Mouse (Mus musculus) intestine, embryonic 15.5 days (tissue): ENCODE measurements around the gene Ss18l2. TPM values are rescaled to one million over a fixed set of nuclear protein-coding genes. Genes with fewer than 3 reads are reported as not detected.

Experiments used
- ATAC-seq: fragments of 200-750 bp; cut with Nextera tagmentation; 2 replicates; pipeline ENCODE4 v1.8.0; 2017; ENCODE audit warnings: moderate TSS enrichment, moderate library complexity
- H3K27ac ChIP-seq: fragments of 300-500 bp; sonication (generic); 2 replicates; pipeline ENCODE4 v1.5.1; 2015; ENCODE audit warnings: mild to moderate bottlenecking, inconsistent platforms
- H3K27me3 ChIP-seq: fragments of 300-500 bp; sonication (generic); replicated peaks from 2 replicates; pipeline ENCODE4 v1.6.1; 2015; ENCODE audit warnings: inconsistent platforms
- H3K36me3 ChIP-seq: fragments of 300-500 bp; sonication (generic); 2 replicates; pipeline ENCODE4 v1.6.1; 2015; ENCODE audit warnings: inconsistent platforms
- H3K4me1 ChIP-seq: fragments of 300-500 bp; sonication (generic); replicated peaks from 2 replicates; pipeline ENCODE4 v1.6.1; 2015; ENCODE audit warnings: inconsistent platforms
- H3K4me2 ChIP-seq: fragments of 300-500 bp; sonication (generic); replicated peaks from 2 replicates; pipeline ENCODE4 v1.6.1; 2015; ENCODE audit warnings: mild to moderate bottlenecking, inconsistent platforms
- H3K4me3 ChIP-seq: fragments of 300-500 bp; sonication (generic); replicated peaks from 2 replicates; pipeline ENCODE4 v1.5.1; 2015; ENCODE audit warnings: inconsistent platforms
- H3K9ac ChIP-seq: fragments of 300-500 bp; sonication (generic); 2 replicates; pipeline ENCODE4 v1.6.1; 2015; ENCODE audit warnings: inconsistent platforms
- H3K9me3 ChIP-seq: fragments of 300-500 bp; sonication (generic); 2 replicates; pipeline ENCODE4 v1.6.1; 2016; ENCODE audit warnings: inconsistent platforms
- WGBS: fragments of 180-500 bp; shearing (Covaris S2); methylation state at CpG from one replicate; pipeline ENCODE4 v1.1.7; 2015; 5-methylcytosine and 5-hydroxymethylcytosine counted together
- polyA plus RNA-seq: library from polyadenylated mRNA; unstranded; fragments of >200 nt; fragmentation: Nextera tagmentation; extraction: Ambion mirVana; gene quantifications from 2 replicates; pipeline ENCODE4 v1.2.1, GENCODE M21; 2015

The Ss18l2 gene
- polyA plus RNA-seq, 1 experiment from 2014 or later: 141 TPM

DNA sequence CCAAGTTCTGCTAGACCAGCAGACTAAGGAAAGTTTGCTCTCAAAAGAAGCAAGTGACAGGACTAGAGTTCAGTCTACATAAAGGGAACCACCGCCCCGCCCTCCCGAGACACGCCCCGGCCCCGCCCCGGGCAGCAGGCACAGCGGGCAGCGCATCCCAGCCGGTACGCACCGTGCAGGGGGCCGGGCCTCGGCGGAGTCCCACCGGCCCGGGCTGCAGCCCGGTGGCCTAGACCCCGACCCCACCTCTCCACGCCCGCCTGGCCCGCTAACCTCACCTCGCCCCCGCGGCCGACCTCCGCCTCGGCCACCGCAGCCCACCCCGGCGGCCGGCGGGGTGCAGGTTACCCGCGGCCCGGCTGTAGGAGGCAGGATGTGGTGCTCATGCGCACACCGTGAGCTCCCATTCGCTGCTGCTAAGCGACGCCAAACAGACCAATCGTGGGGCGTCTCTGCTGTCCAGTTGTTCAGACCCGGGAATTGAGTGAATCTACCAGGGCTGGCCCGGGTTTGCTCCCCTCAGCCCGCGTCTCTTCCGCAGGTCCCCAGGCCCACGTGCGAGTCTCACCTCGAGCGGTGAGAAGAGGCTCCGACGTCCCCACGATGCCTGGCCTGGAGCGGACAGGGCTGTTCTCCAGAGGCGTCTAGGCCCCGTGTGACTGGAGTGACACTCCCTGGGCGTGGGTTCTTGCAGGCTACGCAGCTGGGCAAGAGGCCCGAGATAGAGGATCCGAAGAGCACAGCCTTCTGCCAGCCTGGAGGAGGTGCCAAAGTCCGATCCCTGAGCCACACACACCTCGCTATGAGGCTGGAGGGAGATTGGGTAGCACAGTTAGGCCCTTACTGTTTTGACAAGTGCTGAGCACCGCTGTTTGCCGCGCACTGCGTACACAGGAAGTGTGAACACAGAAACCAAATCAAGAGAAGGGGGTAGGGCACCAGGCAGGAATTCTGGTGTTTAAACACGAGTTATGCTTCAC is 5.2 kb upstream of the Ss18l2 start, which contains the start of gene Sec22c:
Gene Sec22c (minus strand): TSS at position 845 of the 980 bp plus-strand sequence.
- ATAC-seq: peak; percentile 99

DNA sequence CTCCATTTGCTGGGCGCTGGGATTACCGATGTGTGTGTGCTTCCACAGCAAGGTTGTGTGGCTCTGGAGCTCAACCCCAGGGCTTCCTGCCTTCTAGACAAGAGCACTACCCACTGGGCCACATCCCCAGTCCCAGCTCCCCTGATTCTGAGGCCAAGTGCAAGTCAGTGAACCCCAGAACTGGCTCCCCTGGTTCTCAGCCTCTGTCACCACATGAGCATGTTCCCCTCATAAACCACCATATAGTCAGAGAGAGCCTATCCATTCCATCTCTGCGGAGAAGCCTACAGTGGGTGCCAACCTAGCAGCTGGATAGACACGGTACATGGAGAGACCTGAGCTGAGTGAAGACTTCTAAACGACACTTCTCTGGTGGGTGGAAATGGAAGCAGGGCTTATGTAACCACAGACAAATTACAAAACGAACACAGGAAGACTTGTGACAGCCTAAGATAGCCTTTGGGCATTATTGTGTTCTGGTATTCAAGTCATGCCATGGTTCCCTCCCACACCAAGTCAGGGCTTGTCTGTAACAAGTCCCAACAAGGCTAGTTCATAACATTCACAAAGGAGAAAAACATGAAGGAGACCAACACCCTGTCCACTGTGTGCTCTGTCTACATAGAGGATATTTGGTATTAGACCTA is 4.0 kb upstream of the Ss18l2 start:
- ATAC-seq: no peak
- H3K36me3 ChIP-seq: no peaks in the 10 kb centered on the region
- 79% methylated on average over 6 of the region's 6 CpGs for WGBS
- H3K27ac ChIP-seq: peak overlapping the region; percentile 91; the same call in 1 of the 2 replicates
- H3K9me3 ChIP-seq: no peaks in the 10 kb centered on the region
- H3K27me3 ChIP-seq: no peaks in the 10 kb centered on the region
- H3K4me3 ChIP-seq: no peak overlapping the region
- H3K9ac ChIP-seq: no peak overlapping the region
- H3K4me2 ChIP-seq: no peak overlapping the region; the same call in 1 of the 2 replicates
- H3K4me1 ChIP-seq: peaks cover 20% of the 10 kb centered on the region

More for the DNA sequence above, 5.2 kb upstream of the Ss18l2 start, which contains the start of gene Sec22c:
- peak within 1 kb of the TSS; percentile 91 for H3K27ac ChIP-seq
- H3K9ac ChIP-seq: peak within 1 kb of the TSS; percentile 70
- WGBS: under 1% methylated on average over 66 of the region's 69 CpGs
- H3K4me2 ChIP-seq: peak within 1 kb of the TSS; percentile 92
- no peaks in the 10 kb centered on the region for H3K27me3 ChIP-seq
- H3K4me1 ChIP-seq: peaks cover 20% of the 10 kb centered on the region
- no peaks in the 10 kb centered on the region for H3K9me3 ChIP-seq
- H3K36me3 ChIP-seq: no peaks in the 10 kb centered on the region
- peak within 1 kb of the TSS; percentile 86 for H3K4me3 ChIP-seq

DNA sequence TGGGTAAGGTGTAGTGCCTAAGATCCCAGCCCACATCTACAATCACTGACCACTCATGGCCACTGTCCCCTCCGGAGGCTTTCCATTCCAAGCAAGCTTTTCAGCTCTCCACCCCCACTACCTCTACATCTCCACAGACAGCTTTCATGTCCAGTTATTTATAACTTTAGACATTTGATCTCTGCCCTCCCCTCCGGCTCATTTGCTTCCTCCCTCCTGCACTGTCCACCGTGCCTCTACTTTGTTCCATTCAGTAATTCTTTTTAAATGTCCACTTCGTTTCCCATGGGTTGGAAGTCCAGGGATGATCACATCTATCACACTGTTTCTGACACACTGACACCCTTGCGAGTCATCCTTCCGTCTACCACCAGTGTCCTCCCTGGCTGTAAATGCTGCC is 2.3 kb upstream of the Ss18l2 start:
- no peak overlapping the region for H3K4me3 ChIP-seq
- no peak overlapping the region for H3K27ac ChIP-seq
- H3K4me2 ChIP-seq: no peak overlapping the region
- no peaks in the 10 kb centered on the region for H3K36me3 ChIP-seq
- H3K9me3 ChIP-seq: no peaks in the 10 kb centered on the region
- H3K4me1 ChIP-seq: peaks cover 20% of the 10 kb centered on the region
- no peak for ATAC-seq
- no peak overlapping the region for H3K9ac ChIP-seq
- no peaks in the 10 kb centered on the region for H3K27me3 ChIP-seq
- WGBS: 62% methylated on average over 6 of the region's 6 CpGs

DNA sequence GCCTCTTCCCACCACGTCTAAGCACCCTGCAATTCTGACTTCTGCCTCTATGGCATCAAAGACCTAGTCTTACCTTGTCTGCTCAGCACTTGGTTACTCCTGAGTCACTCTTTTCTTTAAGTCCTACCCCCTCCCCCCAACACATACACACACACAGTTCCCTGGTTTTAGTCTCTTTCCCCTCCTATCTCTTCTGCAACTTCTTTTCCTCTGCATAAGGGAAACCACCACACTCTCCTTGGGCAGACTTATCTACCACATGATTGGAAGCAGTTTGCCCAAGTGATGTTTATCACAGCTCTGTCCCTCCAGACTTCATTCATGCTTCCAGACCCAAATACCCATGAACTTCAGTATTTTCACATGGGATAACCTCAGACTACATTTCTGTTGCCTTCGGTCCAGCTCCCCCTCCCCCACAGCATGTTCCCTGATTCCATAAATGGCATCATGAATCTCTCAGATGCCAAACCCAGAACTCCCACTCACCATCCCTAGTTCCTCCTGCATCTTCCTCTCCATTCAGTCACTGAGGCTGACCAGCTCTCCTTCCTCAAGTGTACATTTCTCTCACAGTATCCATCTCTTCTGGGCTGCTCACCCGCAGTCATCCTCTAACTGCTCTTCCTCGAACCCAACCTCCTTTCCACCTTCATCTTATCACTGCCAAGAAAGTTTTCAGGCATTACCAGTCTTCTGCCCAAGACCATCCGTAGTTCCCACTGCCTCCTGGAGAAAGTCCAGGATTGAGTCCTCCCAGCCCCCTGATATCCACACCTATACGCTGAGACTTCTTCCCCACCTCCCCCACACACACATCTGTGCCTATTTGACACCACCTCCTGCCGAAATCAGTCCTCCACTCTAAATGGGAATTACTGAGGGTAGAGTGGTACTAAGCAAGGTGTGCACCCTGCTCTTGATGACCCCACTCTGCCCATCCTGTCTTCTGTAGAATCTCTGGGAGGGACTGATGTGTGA is 1.3 kb upstream of the Ss18l2 start:
- ATAC-seq: no peak
- H3K4me2 ChIP-seq: no peak overlapping the region
- H3K4me1 ChIP-seq: peaks cover 16% of the 10 kb centered on the region
- WGBS: 67% methylated on average over 7 of the region's 7 CpGs
- H3K36me3 ChIP-seq: 0 out of 2 replicates have a peak, but pooled peaks cover 4% of the 10 kb centered on the region
- H3K9ac ChIP-seq: no peak overlapping the region
- no peak overlapping the region for H3K27ac ChIP-seq
- no peaks in the 10 kb centered on the region for H3K9me3 ChIP-seq
- H3K4me3 ChIP-seq: no peak overlapping the region
- no peaks in the 10 kb centered on the region for H3K27me3 ChIP-seq

DNA sequence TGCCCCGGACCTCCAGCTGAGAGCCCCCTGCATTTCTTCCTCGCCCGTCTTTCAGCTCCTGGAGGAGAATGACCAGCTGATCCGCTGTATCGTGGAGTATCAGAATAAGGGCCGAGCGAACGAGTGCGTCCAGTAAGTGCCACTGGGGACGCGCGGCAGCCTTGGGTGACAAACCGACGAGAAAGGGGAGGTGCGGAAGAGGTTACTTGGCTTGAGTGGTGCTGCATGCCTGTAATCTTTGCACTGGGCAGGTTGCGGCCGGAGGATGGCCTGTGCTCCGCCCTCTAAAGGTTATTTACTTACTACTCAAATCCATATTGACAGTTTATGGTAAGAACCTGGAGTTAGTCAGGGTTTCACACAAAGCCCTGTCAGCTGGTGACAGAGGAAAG is 451 bp downstream of the Ss18l2 start:
- H3K4me3 ChIP-seq: peak overlapping the region; percentile 82
- under 1% methylated on average over 18 of the region's 18 CpGs for WGBS
- peak; percentile 61 for ATAC-seq
- 0 out of 2 replicates have a peak, but pooled peaks cover 4% of the 10 kb centered on the region for H3K36me3 ChIP-seq
- H3K4me1 ChIP-seq: peaks cover 6% of the 10 kb centered on the region; the same call in 1 of the 2 replicates
- H3K27ac ChIP-seq: peak overlapping the region; percentile 97
- H3K9ac ChIP-seq: peak overlapping the region; percentile 85
- H3K27me3 ChIP-seq: no peaks in the 10 kb centered on the region
- peak overlapping the region; percentile 68 for H3K4me2 ChIP-seq
- H3K9me3 ChIP-seq: no peaks in the 10 kb centered on the region

DNA sequence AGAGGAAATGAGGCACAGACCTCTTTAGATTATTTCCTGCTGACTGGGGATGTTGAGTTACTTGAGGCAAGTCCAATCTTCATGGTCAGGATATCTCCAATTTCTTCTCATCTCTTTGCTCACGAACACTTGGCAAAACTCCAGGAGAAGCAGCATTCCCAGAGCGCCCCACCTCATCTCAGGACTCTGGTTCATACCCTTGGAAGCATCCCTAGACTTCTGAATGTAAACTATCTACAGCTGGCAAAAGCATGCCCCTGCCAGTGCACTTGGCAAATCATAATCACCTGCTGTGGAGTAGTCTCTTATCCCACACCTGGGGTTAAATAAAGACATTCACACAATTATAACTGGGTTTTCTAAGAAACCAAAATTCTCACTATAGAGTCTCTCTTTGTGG is 6.9 kb downstream of the Ss18l2 start:
- WGBS: 86% methylated on average over 2 of the region's 2 CpGs
- no peak overlapping the region for H3K4me3 ChIP-seq
- H3K4me1 ChIP-seq: peaks cover 2% of the 10 kb centered on the region; the same call in 1 of the 2 replicates
- H3K9me3 ChIP-seq: no peaks in the 10 kb centered on the region
- no peak overlapping the region for H3K4me2 ChIP-seq
- ATAC-seq: no peak
- H3K27ac ChIP-seq: no peak overlapping the region
- H3K9ac ChIP-seq: no peak overlapping the region
- no peaks in the 10 kb centered on the region for H3K27me3 ChIP-seq
- H3K36me3 ChIP-seq: 0 out of 2 replicates have a peak, but pooled peaks cover 4% of the 10 kb centered on the region

DNA sequence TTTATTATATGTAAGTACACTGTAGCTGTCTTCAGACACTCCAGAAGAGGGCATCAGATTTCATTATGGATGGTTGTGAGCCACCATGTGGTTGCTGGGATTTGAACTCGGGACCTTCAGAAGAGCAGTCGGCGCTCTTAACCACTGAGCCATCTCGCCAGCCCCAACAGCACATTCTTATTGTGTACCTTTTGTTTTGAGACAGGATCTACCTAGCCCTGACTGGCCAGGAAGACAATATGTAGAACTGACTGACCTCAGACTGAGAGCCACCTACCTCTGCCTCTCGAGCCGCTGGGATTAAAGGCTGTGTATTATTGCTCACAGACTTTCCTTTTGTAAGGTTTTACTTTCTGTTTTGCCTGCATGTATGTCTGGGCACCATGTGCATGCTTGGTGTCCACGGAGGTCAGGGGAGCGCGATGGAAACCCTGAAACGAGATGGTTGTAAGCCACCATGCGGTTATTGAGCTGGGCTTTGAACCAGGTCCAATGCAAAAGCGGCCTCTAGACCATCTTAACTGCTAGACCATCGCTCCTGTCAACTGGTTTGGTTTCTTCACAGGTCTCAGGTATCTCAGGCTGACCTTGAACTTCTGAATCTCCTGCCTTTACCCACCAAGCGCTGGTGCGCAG is 8.1 kb downstream of the Ss18l2 start:
- Histone ChIP-seq H3K27me3 (no peaks in the 10 kb centered on the region), H3K4me2 (peak overlapping the region; percentile 72), H3K9me3 (no peaks in the 10 kb centered on the region), H3K36me3 (0 out of 2 replicates have a peak, but pooled peaks cover under 1% of the 10 kb centered on the region), H3K4me3 (peak overlapping the region; percentile 88), H3K27ac (peak overlapping the region; percentile 95), H3K4me1 (peaks cover 2% of the 10 kb centered on the region; the same call in 1 of the 2 replicates), H3K9ac (peak overlapping the region; percentile 54)
- peak; percentile 16 for ATAC-seq
- 61% methylated on average over 15 of the region's 15 CpGs for WGBS

DNA sequence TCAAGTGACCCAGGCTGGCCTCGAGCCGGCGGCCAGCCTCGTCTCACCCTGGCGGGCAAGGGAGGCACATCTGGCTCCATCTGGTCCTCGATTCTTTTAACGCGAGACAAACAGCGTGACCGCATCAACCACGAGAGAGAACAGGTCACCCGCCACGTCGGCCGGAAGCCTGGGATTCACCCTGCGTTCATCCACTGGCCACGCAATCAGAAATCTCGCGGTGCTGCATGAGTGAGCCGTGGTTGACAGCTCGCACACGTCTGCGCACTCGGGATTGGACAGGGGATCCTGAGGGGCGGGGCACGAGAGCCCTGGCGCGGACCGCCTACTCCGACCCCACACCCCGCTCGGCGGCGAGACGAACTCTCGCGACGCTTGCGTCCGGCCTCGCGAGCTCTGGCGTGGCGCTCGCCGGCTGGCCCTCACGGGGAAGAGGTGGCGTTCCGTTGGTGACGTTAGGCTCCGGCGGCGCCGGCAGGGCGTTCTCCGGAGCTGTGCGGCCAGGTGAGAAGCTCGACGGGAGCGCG is 8.7 kb downstream of the Ss18l2 start, which contains the start of gene Nktr:
Gene Nktr (plus strand): TSS at position 378 of the 527 bp plus-strand sequence.
- under 1% methylated on average over 61 of the region's 61 CpGs for WGBS
- peak; percentile 99 for ATAC-seq
- no peaks in the 10 kb centered on the region for H3K9me3 ChIP-seq
- no peaks in the 10 kb centered on the region for H3K36me3 ChIP-seq
- peak within 1 kb of the TSS; percentile 88 for H3K4me3 ChIP-seq
- peak within 1 kb of the TSS; percentile 96 for H3K27ac ChIP-seq
- H3K27me3 ChIP-seq: no peaks in the 10 kb centered on the region
- H3K9ac ChIP-seq: peak within 1 kb of the TSS; percentile 92
- peak within 1 kb of the TSS; percentile 83 for H3K4me2 ChIP-seq
- H3K4me1 ChIP-seq: peaks cover 2% of the 10 kb centered on the region; the same call in 1 of the 2 replicates

DNA sequence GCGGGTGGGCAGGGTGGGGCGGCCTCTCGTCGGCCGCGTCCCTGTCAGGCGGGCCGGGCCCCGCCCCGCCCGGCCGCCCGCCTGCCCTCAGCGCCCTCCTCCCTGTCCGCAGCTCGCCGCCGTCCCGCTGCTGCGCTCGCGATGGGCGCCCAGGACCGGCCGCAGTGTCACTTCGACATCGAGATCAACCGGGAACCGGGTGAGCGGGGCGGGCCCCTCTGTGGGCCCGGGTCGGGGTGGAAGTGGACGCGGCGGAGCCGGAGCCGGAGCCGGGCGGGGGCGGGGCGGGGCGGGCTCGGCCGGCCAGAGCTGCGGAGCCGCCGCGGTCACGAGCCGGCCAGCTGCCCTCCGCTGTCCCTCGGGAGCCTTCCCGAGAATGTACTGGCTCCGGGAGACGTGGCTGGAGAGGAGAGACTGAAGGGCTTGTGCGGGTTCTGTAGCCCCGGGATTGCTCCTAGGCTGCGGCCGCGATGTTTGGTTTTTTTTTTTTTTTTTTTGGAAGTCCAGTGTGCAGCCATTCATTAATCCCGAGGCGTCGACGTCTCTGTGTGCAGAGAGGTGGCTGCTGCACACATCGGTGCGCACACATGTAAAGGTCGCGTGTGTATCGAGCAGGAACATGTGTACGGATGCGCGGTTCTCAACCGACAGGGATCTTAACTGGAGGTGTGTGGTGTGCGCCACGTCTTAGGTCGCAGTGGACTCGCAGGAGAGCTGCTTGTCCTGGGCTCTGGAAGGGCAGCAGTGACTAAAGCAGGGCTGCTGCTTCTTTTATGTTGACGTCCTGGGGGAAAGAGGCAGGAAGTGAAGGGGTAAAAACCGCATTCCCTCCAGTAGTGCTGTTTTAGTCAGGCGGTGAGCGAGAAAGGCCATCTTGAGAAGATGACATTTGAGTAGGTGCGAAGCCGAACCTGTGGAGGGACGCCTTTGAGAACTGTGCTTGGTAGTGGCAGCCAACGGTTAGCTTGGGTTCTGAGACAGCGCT is 9.5 kb downstream of the Ss18l2 start:
- Histone ChIP-seq H3K9me3 (no peaks in the 10 kb centered on the region), H3K36me3 (no peaks in the 10 kb centered on the region), H3K4me2 (peak overlapping the region; percentile 83), H3K27ac (peak overlapping the region; percentile 96), H3K4me3 (peak overlapping the region; percentile 88), H3K9ac (peak overlapping the region; percentile 92), H3K27me3 (no peaks in the 10 kb centered on the region), H3K4me1 (peaks cover 2% of the 10 kb centered on the region; the same call in 1 of the 2 replicates)
- WGBS: under 1% methylated on average over 87 of the region's 87 CpGs
- peak; percentile 69 for ATAC-seq

DNA sequence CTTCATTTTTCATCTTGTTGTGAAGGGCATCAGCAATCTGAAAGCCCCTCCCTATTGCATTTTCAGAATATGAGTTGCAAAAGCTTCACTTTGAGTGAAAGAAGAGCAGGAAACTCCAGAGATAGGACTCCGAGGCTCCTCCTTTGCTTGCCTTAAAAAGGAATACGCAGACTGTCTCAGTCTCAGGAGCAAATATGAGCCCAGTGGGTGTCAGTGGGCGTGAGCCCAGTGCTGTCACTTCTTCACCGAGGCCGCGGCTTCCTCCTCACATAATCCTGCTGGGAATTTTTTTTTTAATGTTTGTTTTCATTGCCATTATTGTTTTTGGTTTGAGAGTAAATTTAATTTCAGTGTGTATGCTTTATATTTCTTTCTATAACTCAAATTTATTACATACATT is 30.4 kb downstream of the Ss18l2 start:
- ATAC-seq: no peak
- 87% methylated on average over 6 of the region's 6 CpGs for WGBS
- H3K4me1 ChIP-seq: no peaks in the 10 kb centered on the region

More for the DNA sequence above, 30.4 kb downstream of the Ss18l2 start:
- H3K9ac ChIP-seq: no peak overlapping the region
- peaks cover 30% of the 10 kb centered on the region for H3K36me3 ChIP-seq
- no peak overlapping the region for H3K27ac ChIP-seq
- H3K9me3 ChIP-seq: no peaks in the 10 kb centered on the region
- no peak overlapping the region for H3K4me2 ChIP-seq
- H3K4me3 ChIP-seq: no peak overlapping the region
- no peaks in the 10 kb centered on the region for H3K27me3 ChIP-seq
